Mouse (Mus musculus): ENCODE results near the gene Olfr150.
"Not testable (repeated sequence)": the region's sequence is repeated elsewhere in the genome, so short reads cannot be mapped to it uniquely, and the experiment has no call there.

Olfr150 gene

GRCm38 (mm10) chr9:39730678-39731077, at the start of gene Olfr150:
Olfr150 (plus strand) TSS chr9:39730978.
- no peak for DNase-seq

- not testable (repeated sequence) for DNase-seq
Measured at GRCm38 (mm10) chr9:39701123-39701522, 29.7 kb upstream of the Olfr150 start.

GRCm38 (mm10) chr9:39707017-39707416, 23.8 kb upstream of the Olfr150 start, which contains the start of gene Olfr149:
Olfr149 (minus strand) TSS chr9:39707117.
- no peak for DNase-seq

- no peak for DNase-seq
Measured at GRCm38 (mm10) chr9:39708958-39709357, 21.8 kb upstream of the Olfr150 start.

GRCm38 (mm10) chr9:39711053-39711452, 19.7 kb upstream of the Olfr150 start, which contains the start of gene Olfr965:
Olfr965 (plus strand) TSS chr9:39711353.
- no peak for DNase-seq

- no peak for DNase-seq
Measured at GRCm38 (mm10) chr9:39740741-39741140, 10.0 kb downstream of the Olfr150 start.

GRCm38 (mm10) chr9:39745949-39746348, 15.2 kb downstream of the Olfr150 start, which contains the start of gene Olfr967:
Olfr967 (plus strand) TSS chr9:39746249.
- DNase-seq: no peak

GRCm38 (mm10) chr9:39746428-39746827, 15.7 kb downstream of the Olfr150 start:
- no peak for DNase-seq

- DNase-seq: no peak
Measured at GRCm38 (mm10) chr9:39783153-39783552, 52.4 kb downstream of the Olfr150 start, which contains the start of gene Olfr968. Olfr968 (minus strand) TSS chr9:39783253.
